Mouse (Mus musculus) lung, embryonic 16.5 days (tissue): ENCODE results near the gene Zfp677. TPM values are rescaled to one million over a fixed set of nuclear protein-coding genes. Genes with fewer than 3 reads are reported as not detected.
"Not testable (repeated sequence)": the region's sequence is repeated elsewhere in the genome, so short reads cannot be mapped to it uniquely, and the experiment has no call there.

Source experiments
- ATAC-seq: fragments of 200-750 bp; cut with Nextera tagmentation; 2 replicates; pipeline ENCODE4 v1.8.0; 2017; ENCODE audit warnings: low read depth, mild to moderate bottlenecking, moderate library complexity
- H3K27ac ChIP-seq: fragments of 300-500 bp; sonication (generic); 2 replicates; pipeline ENCODE4 v1.5.1; 2014; ENCODE audit warnings: mild to moderate bottlenecking, control low read depth, low read length
- H3K27me3 ChIP-seq: fragments of 300-500 bp; sonication (generic); 2 replicates; pipeline ENCODE4 v1.6.1; 2014; ENCODE audit warnings: low read depth, low read length, mixed read lengths; ENCODE audit not compliant: control insufficient read depth, insufficient read depth
- H3K36me3 ChIP-seq: fragments of 300-500 bp; sonication (generic); 2 replicates; pipeline ENCODE4 v1.6.1; 2014; ENCODE audit warnings: low read length; ENCODE audit not compliant: control insufficient read depth, insufficient read depth
- H3K4me1 ChIP-seq: fragments of 300-500 bp; sonication (generic); replicated peaks from 2 replicates; pipeline ENCODE4 v1.6.1; 2014; ENCODE audit warnings: low read length, mixed read lengths; ENCODE audit not compliant: control insufficient read depth, insufficient read depth
- H3K4me2 ChIP-seq: fragments of 300-500 bp; sonication (generic); 2 replicates; pipeline ENCODE4 v1.6.1; 2014; ENCODE audit warnings: low read depth, low read length, control low read depth
- H3K4me3 ChIP-seq: fragments of 300-500 bp; sonication (generic); 2 replicates; pipeline ENCODE4 v1.5.1; 2014; ENCODE audit warnings: mild to moderate bottlenecking, low read length, control low read depth
- H3K9ac ChIP-seq: fragments of 300-500 bp; sonication (generic); 2 replicates; pipeline ENCODE4 v1.6.1; 2014; ENCODE audit warnings: low read length, control low read depth
- H3K9me3 ChIP-seq: fragments of 300-500 bp; sonication (generic); 2 replicates; pipeline ENCODE4 v1.6.1; 2016; ENCODE audit warnings: low read length; ENCODE audit not compliant: control insufficient read depth
- WGBS: fragments of 180-500 bp; shearing (Covaris S2); extraction: QIAGEN DNeasy Blood & Tissue Kit; methylation state at CpG from one replicate; pipeline ENCODE4 v1.1.7; 2014; 5-methylcytosine and 5-hydroxymethylcytosine counted together
- polyA plus RNA-seq: library from polyadenylated mRNA; unstranded; fragments of >200 nt; fragmentation: Nextera tagmentation; extraction: Ambion mirVana; gene quantifications from 2 replicates; pipeline ENCODE4 v1.2.1, GENCODE M21; 2015

Zfp677 gene
- 2.7 and 2.9 TPM in 2 replicates for polyA plus RNA-seq

DNA sequence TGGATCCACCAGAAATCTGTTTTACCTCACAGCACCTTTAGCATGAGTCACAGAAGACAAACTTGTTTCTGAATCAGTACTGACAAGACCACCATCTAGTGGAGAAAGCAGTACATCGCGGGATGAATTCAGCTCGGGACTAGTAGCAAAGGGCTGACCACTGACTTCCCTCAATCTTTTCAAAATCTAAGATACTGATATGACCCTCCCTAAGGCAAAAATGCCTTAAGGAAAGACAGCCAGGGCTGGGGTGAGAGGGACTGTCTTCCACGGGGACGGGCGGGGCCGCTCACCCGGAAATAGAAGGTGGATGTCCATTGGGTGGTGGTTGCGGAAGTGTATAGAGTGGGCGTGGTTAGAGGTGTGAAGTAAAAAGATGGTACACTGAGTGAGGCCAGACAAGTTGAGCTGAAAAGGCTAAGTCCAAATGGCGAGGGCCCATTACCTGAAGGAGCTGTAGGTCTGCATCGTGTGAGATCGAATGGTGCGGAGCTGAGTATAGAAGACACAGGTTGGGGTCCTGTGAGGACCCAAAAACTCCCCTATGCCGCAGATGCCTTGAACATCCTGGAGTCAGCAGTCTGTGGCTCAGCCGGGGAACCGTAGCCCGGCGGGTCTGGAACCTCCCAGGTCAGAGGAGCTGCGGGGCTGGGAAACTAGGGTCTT is at the start of gene Zfp677:
Gene Zfp677, plus strand, starts transcription at position 358 of the 666 bp plus-strand sequence.
- H3K4me1 ChIP-seq = no peaks in the 10 kb centered on the region
- no peaks in the 10 kb centered on the region for H3K36me3 ChIP-seq
- peak within 1 kb of the TSS; percentile 67 for H3K9ac ChIP-seq
- H3K9me3 ChIP-seq = no peaks in the 10 kb centered on the region
- peak within 1 kb of the TSS; percentile 96 for H3K4me2 ChIP-seq
- peak; percentile 99 for ATAC-seq
- no peak within 1 kb of the TSS for H3K27ac ChIP-seq
- no peaks in the 10 kb centered on the region for H3K27me3 ChIP-seq
- WGBS = 6% methylated on average over 20 of the region's 20 CpGs
- peak within 1 kb of the TSS; percentile 62 for H3K4me3 ChIP-seq

DNA sequence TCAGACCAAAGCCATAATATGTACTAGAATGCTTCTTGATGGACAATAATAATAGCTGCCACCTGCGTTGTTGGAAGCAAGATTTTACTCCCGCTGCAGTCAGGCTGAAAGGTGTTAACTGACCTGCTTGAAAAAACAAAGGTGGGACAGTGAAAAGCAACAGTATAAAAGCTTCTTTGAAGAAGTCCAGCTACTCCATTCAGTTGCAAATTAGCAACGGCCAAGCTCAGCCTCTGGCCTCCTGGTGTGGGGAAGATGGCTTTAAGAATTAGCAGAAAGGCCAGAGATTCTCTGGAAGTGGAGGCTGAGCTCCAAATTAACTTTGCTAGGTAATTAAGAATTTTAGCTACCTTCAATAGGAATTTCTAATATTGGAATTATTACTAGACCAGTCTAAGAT is 15.5 kb upstream of the Zfp677 start:
- H3K4me2 ChIP-seq, H3K9ac ChIP-seq, ATAC-seq, H3K4me1 ChIP-seq, H3K27me3 ChIP-seq, H3K4me3 ChIP-seq, H3K36me3 ChIP-seq, H3K9me3 ChIP-seq, H3K27ac ChIP-seq: not testable (repeated sequence)
- 40% methylated on average over 3 of the region's 3 CpGs for WGBS

DNA sequence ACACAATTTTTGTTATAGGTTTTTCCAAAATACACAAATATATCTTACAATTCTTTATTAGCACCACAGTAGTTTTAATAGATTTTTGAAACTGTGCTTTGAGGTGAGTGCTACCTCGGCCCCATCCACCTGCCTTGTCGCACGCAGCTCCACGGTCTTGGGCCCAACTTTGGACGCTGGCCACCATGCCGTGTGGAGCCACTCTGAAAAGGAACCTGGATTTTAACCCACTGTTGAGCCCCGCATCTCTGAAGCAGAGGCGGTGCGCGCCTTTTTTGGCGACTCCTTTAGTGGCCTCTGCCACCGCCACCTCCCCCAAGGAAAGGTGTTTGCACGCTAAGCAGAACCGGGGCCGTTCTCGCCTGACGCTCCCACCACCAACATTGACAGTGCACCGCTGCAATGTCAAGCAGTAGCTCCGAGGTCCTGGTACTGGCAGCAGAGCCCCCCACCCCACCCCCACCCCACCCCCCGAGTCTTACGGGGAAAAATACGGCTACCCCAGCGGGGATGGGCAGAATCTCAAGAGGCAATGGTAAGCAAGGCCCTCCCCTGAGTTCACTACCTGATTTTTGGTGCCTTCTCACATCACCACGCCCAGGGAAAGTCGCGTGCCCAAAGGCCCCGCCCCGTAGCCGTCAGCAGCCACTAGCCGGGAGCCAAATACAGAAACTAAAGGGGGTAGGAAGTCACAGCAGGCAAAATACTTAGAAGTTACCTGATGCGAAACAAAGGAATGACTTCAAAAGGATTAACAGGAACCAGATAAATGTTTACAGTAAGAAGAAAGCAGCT is 13.4 kb upstream of the Zfp677 start:
- Histone ChIP-seq H3K27me3 (no peaks in the 10 kb centered on the region), H3K4me3 (peak overlapping the region; percentile 48), H3K4me2 (peak overlapping the region; percentile 78), H3K4me1 (no peaks in the 10 kb centered on the region), H3K27ac (no peak overlapping the region), H3K9ac (peak overlapping the region; percentile 61), H3K36me3 (no peaks in the 10 kb centered on the region), H3K9me3 (no peaks in the 10 kb centered on the region)
- ATAC-seq = peak; percentile 62
- 7% methylated on average over 31 of the region's 31 CpGs for WGBS

DNA sequence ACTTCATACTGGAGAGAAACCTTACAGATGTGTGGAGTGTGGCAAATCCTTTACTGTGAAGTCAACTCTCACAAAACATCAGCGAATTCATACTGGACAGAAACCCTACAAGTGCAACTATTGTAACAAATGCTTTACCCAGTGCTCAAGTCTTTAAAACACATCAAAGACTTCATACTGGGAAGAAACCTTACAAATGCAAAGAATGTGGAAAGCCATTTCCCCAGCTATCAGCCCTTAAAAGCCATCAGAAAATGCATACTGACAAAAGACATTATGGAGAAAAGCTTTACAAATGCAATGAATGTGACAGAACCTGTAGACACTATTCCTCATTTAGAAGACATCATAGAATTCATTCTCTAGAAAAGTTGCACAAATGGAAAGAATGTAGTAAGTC is 8.2 kb upstream of the Zfp677 start:
- Histone ChIP-seq H3K27ac (no peak overlapping the region), H3K4me1 (no peaks in the 10 kb centered on the region), H3K4me2 (no peak overlapping the region), H3K27me3 (no peaks in the 10 kb centered on the region), H3K4me3 (no peak overlapping the region), H3K9me3 (no peaks in the 10 kb centered on the region), H3K9ac (no peak overlapping the region), H3K36me3 (no peaks in the 10 kb centered on the region)
- 55% methylated on average over 1 of the region's 1 CpGs for WGBS
- ATAC-seq = no peak

DNA sequence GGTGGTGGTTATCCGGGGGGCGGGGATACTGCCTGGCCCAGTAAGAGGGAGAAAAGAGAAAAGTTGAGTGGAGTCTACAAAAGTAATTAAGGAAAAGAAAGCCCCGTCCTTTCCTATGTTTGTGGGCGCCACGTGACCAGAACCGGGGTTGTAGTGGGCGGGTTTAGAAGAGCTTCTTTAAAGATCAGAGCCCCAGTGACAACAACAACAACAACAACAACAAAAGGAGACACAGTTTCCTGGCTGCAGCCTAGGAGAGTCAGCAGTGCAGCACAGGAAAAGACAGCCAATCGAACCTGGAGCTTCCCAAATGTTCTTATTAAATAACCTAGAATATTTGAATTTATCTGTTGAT is 486 bp downstream of the Zfp677 start:
- ATAC-seq = no peak; the same call in 1 of the 2 replicates
- Histone ChIP-seq H3K9ac (peak overlapping the region; percentile 67), H3K27ac (no peak overlapping the region), H3K36me3 (no peaks in the 10 kb centered on the region), H3K4me2 (peak overlapping the region; percentile 96), H3K9me3 (no peaks in the 10 kb centered on the region), H3K4me1 (no peaks in the 10 kb centered on the region), H3K27me3 (no peaks in the 10 kb centered on the region), H3K4me3 (peak overlapping the region; percentile 62)
- WGBS = 20% methylated on average over 8 of the region's 8 CpGs

DNA sequence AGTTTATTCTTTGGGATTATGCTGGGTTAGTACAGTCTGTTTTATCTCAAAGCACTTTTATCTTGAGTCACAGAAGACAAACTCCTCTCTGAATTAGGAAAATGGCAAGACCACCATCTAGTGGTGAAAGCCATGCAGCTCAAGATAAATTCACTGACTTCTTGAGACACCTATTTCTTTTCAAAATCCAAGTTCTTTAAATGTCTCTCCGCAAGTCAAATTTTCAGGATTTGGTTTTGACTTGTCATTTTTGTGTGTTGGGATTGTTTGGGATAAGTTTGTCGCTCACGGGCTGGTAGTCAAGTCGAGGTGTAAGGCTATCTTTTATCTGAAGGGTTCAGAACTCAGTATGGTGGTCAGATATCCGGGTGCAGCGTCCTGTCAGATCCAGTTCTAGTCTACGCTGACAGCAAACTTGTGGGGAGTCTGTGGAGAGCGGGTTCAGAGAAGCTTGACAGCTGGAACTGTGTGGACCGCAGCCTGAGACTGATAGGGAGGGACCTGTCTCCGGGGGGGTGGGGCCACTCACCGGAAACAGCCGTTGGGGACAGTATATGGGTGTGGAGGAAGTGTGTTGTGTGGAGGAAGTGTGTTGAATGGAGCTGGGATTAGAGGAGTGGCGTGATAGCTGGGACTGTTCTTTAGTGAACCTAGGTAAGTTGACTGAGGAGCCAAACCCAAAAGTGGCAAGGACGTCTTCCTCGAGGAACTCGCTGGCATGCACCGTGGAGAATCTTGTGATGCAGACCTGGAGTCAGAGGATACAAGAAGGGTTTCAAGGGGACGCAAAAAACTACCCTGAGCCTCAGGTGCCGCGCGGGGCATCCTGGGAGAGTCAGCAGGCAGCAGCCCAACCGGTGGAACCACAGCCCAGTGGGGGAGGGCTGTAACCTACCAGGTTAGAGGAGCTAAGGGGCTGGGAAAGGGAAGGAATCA is 39.4 kb downstream of the Zfp677 start, which contains the start of gene Zfp54:
Gene Zfp54, plus strand, starts transcription at position 564 of the 936 bp plus-strand sequence.
- H3K9me3 ChIP-seq = no peaks in the 10 kb centered on the region
- H3K4me1 ChIP-seq = 0 out of 2 replicates have a peak, but pooled peaks cover 2% of the 10 kb centered on the region
- ATAC-seq = peak; percentile 100
- no peaks in the 10 kb centered on the region for H3K27me3 ChIP-seq
- under 1% methylated on average over 22 of the region's 22 CpGs for WGBS
- H3K4me3 ChIP-seq = peak within 1 kb of the TSS; percentile 55
- peak within 1 kb of the TSS; percentile 91 for H3K27ac ChIP-seq
- H3K36me3 ChIP-seq = no peaks in the 10 kb centered on the region
- peak within 1 kb of the TSS; percentile 75 for H3K9ac ChIP-seq
- H3K4me2 ChIP-seq = peak within 1 kb of the TSS; percentile 92

DNA sequence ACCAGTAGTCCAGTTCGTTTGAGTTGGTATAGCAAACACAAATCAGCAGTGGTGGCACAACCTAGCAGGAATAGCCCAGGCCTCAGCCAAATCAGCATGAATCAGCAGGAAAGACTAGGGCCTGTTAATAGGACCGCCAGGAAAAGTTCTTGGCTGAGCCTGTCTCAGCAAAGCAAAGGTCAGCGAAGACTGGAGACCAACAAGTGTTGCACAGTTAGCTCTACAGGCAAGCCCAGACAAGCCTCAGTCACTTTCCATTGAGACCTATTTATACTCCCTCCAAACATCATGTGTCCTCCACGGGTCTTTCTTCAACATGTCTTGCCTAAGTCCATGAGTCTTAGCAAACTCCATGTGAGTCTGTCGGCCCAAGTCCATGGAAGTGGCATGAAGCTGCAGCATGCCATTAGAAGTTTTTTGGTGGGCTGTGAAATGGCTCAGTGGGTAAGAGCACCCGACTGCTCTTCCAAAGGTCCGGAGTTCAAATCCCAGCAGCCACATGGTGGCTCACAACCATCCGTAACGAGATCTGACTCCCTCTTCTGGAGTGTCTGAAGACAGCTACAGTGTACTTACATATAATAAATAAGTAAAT is 55.4 kb downstream of the Zfp677 start:
- H3K4me2 ChIP-seq, H3K9ac ChIP-seq, ATAC-seq, H3K4me3 ChIP-seq, H3K36me3 ChIP-seq, H3K27me3 ChIP-seq, H3K9me3 ChIP-seq, H3K27ac ChIP-seq, H3K4me1 ChIP-seq: not testable (repeated sequence)
- 72% methylated on average over 9 of the region's 9 CpGs for WGBS
